30 mouse cellular contexts compared by ENCODE assay signal in genomic region chr9:37473611-37474125, GRCm38 (mm10). TPM values are rescaled to one million over a fixed set of nuclear protein-coding genes. Genes with fewer than 3 reads are reported as not detected.
DNase-seq lines count a peak whose midpoint lies in the region; ATAC-seq and TF ChIP-seq lines count a peak whose summit lies in the region.
"Had no signal": no experiment of that assay in that cellular context is flagged by ENCODE, and none has a peak within 500 bp of the region (broad histone marks: within the 10 kb centered on the region; RNA-seq: fewer than 3 reads in every experiment).

No protein-coding gene starts in this region.

- H3K9ac ChIP-seq in heart, embryonic 11.5 days (ENCODE audit: low read depth, low read length): no peak overlapping the region
- no peak overlapping the region for H3K9ac ChIP-seq in midbrain, embryonic 15.5 days
- H3K9ac ChIP-seq: heart, embryonic 12.5 days; hindbrain, embryonic 14.5 days; limb, embryonic 13.5 days; lung, embryonic 15.5 days; midbrain, embryonic 12.5 days; neural tube, embryonic 15.5 days had no signal

- no peaks in the 10 kb centered on the region for H3K4me1 ChIP-seq in heart, embryonic 11.5 days (ENCODE audit: control insufficient read depth, insufficient read depth, low read length)
- H3K4me1 ChIP-seq in midbrain, embryonic 15.5 days: no peaks in the 10 kb centered on the region
- H3K4me1 ChIP-seq: heart, embryonic 12.5 days; limb, embryonic 13.5 days; lung, embryonic 15.5 days; midbrain, embryonic 12.5 days; neural tube, embryonic 15.5 days had no signal

- peak; percentile 15; the same call in 1 of the 2 replicates for TF ChIP-seq CTCF in layer of hippocampus, adult 2 months (conservative IDR thresholded peaks at IDR 0.05)

- H3K36me3 ChIP-seq in heart, embryonic 11.5 days (ENCODE audit: control insufficient read depth, insufficient read depth, low read length): no peaks in the 10 kb centered on the region
- no peaks in the 10 kb centered on the region for H3K36me3 ChIP-seq in midbrain, embryonic 15.5 days (replicated peaks)
- H3K36me3 ChIP-seq: heart, embryonic 12.5 days; limb, embryonic 13.5 days; lung, embryonic 15.5 days; midbrain, embryonic 12.5 days; neural tube, embryonic 15.5 days had no signal

- no peaks in the 10 kb centered on the region for H3K9me3 ChIP-seq in heart, embryonic 11.5 days (replicated peaks; ENCODE audit: control insufficient read depth, low read length)
- no peaks in the 10 kb centered on the region for H3K9me3 ChIP-seq in midbrain, embryonic 15.5 days
- H3K9me3 ChIP-seq: heart, embryonic 12.5 days; limb, embryonic 13.5 days; lung, embryonic 15.5 days; midbrain, embryonic 12.5 days; neural tube, embryonic 15.5 days had no signal

- DNase-seq in heart, adult 11 months: peak; percentile 79
- DNase-seq in layer of hippocampus, adult 2 months (ENCODE audit: low spot score in 2 of 2): no peak
- DNase-seq in layer of hippocampus, postnatal 10 days (ENCODE audit: low spot score in 2 of 2): no peak
- peak; percentile 7 for DNase-seq in kidney, postnatal 10 days
- DNase-seq in left cerebral cortex, adult 8-10 months (ENCODE audit: low spot score in 2 of 2): no peak
- DNase-seq in thymus, postnatal 25 days: no peak
- DNase-seq: adrenal gland, postnatal 14 days; cerebellum, adult 11 months; cerebellum, adult 9-10 months; cerebellum, postnatal 36 days; gastrocnemius, postnatal 14 days; heart, adult 18-20 months; heart, postnatal 4 days; layer of hippocampus, adult 9-11 months; right cerebral cortex, postnatal 4 days; thymus, adult 18-20 months; thymus, postnatal 36 days had no signal

- no peaks in the 10 kb centered on the region for H3K27me3 ChIP-seq in heart, embryonic 11.5 days (ENCODE audit: control insufficient read depth, insufficient read depth, low read length)
- H3K27me3 ChIP-seq in midbrain, embryonic 15.5 days (replicated peaks): no peaks in the 10 kb centered on the region
- H3K27me3 ChIP-seq: heart, embryonic 12.5 days; limb, embryonic 13.5 days; lung, embryonic 15.5 days; megakaryocyte, embryonic 14.5 days; midbrain, embryonic 12.5 days; neural tube, embryonic 15.5 days had no signal

- no peak overlapping the region for H3K4me2 ChIP-seq in heart, embryonic 11.5 days
- no peak overlapping the region for H3K4me2 ChIP-seq in midbrain, embryonic 15.5 days
- H3K4me2 ChIP-seq: heart, embryonic 12.5 days; hindbrain, embryonic 14.5 days; limb, embryonic 13.5 days; liver, embryonic 11.5 days; lung, embryonic 15.5 days; midbrain, embryonic 12.5 days; neural tube, embryonic 15.5 days had no signal

- ATAC-seq in heart, embryonic 11.5 days (replicated peaks; ENCODE audit: insufficient number of reproducible peaks, low FRiP score, low TSS enrichment): no peak
- no peak for ATAC-seq in midbrain, embryonic 15.5 days (replicated peaks)
- ATAC-seq: forebrain, embryonic 14.5 days; intestine, postnatal 0 days had no signal

- no peak overlapping the region for H3K27ac ChIP-seq in heart, embryonic 11.5 days (ENCODE audit: low read depth, low read length)
- H3K27ac ChIP-seq in layer of hippocampus, adult 2 months: no peak overlapping the region
- no peak overlapping the region for H3K27ac ChIP-seq in midbrain, embryonic 15.5 days
- H3K27ac ChIP-seq: hindbrain, embryonic 14.5 days; limb, embryonic 13.5 days; lung, embryonic 15.5 days; midbrain, embryonic 12.5 days; neural tube, embryonic 15.5 days; stomach, postnatal 0 days had no signal

- 70% methylated on average over 3 of the region's 3 CpGs for WGBS in heart, embryonic 11.5 days (ENCODE audit: insufficient replicate concordance)
- WGBS in midbrain, embryonic 15.5 days: 54% methylated on average over 3 of the region's 3 CpGs

- no peak overlapping the region for H3K4me3 ChIP-seq in heart, embryonic 11.5 days (ENCODE audit: low read depth, low read length)
- H3K4me3 ChIP-seq in layer of hippocampus, adult 2 months: no peak overlapping the region
- no peak overlapping the region for H3K4me3 ChIP-seq in midbrain, embryonic 15.5 days
- H3K4me3 ChIP-seq: heart, embryonic 12.5 days; limb, embryonic 13.5 days; lung, embryonic 15.5 days; megakaryocyte, embryonic 14.5 days; midbrain, embryonic 12.5 days; neural tube, embryonic 15.5 days had no signal

RNA-seq across cellular contexts. Expression of gene Msantd2, which starts 15.5 kb away (rescaled TPM):
- 20.2 and 20.5 TPM in 2 replicates for polyA plus RNA-seq in heart, embryonic 11.5 days (2014; fragmentation: Nextera tagmentation; extraction: Ambion mirVana)
- 10 to 100 TPM; 20.5 to 25.6 TPM for total RNA-seq in layer of hippocampus, adult 2 months (2021)
- 10 to 100 TPM; 24.5 to 29.1 TPM for total RNA-seq in layer of hippocampus, postnatal 10 days (2021)
- polyA plus RNA-seq in midbrain, embryonic 15.5 days (2015; fragmentation: Nextera tagmentation; extraction: Ambion mirVana): 31.9 and 33.8 TPM in 2 replicates
- total RNA-seq in left cerebral cortex, adult 8-10 months (2022): 10 to 100 TPM; 19.8 to 24.6 (median 22.9) TPM

RNA-seq across cellular contexts. Expression of gene Robo3, which starts 40.6 kb away (rescaled TPM):
- 0.29 and 0.35 TPM in 2 replicates for polyA plus RNA-seq in heart, embryonic 11.5 days (2014; fragmentation: Nextera tagmentation; extraction: Ambion mirVana)
- 10 to 100 TPM; 14.8 to 19.0 TPM for total RNA-seq in layer of hippocampus, adult 2 months (2021)
- 10 to 100 TPM; 14.9 to 22.8 TPM for total RNA-seq in layer of hippocampus, postnatal 10 days (2021)
- 4.8 and 10.0 TPM in 2 replicates for polyA plus RNA-seq in midbrain, embryonic 15.5 days (2015; fragmentation: Nextera tagmentation; extraction: Ambion mirVana)
- total RNA-seq in left cerebral cortex, adult 8-10 months (2022): 10 to 100 TPM; 11.7 to 19.2 (median 15.1) TPM
- total RNA-seq: gastrocnemius, postnatal 14 days; heart, adult 18-20 months had no signal
- polyA plus RNA-seq: intestine, postnatal 0 days had no signal

RNA-seq across cellular contexts. Expression of gene Esam, which starts 54.2 kb away (rescaled TPM):
- 45.4 and 59.6 TPM in 2 replicates for polyA plus RNA-seq in heart, embryonic 11.5 days (2014; fragmentation: Nextera tagmentation; extraction: Ambion mirVana)
- 10 to 100 TPM; 18.3 to 19.3 TPM for total RNA-seq in layer of hippocampus, adult 2 months (2021)
- total RNA-seq in layer of hippocampus, postnatal 10 days (2021): 10 to 100 TPM; 30.3 to 31.5 TPM
- polyA plus RNA-seq in midbrain, embryonic 15.5 days (2015; fragmentation: Nextera tagmentation; extraction: Ambion mirVana): 47.0 and 49.1 TPM in 2 replicates
- 10 to 100 TPM; 16.1 to 20.5 (median 16.6) TPM for total RNA-seq in left cerebral cortex, adult 8-10 months (2022)

Comparison
In these comparisons a context has a peak if more than half of its experiments do, and no peak if none do; other contexts are left out.
1. DNase-seq: peak in heart, adult 11 months (single experiment) and kidney, postnatal 10 days (single experiment); none in layer of hippocampus, adult 2 months (0 of 2), layer of hippocampus, postnatal 10 days (0 of 2), left cerebral cortex, adult 8-10 months (0 of 2) and thymus, postnatal 25 days (single experiment).